Mouse (Mus musculus) embryonic facial prominence, embryonic 12.5 days (tissue): Measurements from ENCODE around the gene Tmem120a. TPM values are rescaled to one million over a fixed set of nuclear protein-coding genes. Genes with fewer than 3 reads are reported as not detected.
A peak's percentile ranks its signal among the peaks of the same experiment; 100 is the strongest.

Experiments
- ATAC-seq: fragments of 200-750 bp; cut with Nextera tagmentation; 2 replicates; pipeline ENCODE4 v1.8.0; 2017; ENCODE audit not compliant: insufficient number of reproducible peaks, insufficient read depth, low FRiP score, low TSS enrichment
- H3K27ac ChIP-seq: fragments of 300-500 bp; sonication (generic); 2 replicates; pipeline ENCODE4 v1.5.1; 2016; ENCODE audit warnings: mild to moderate bottlenecking
- H3K27me3 ChIP-seq: fragments of 300-500 bp; sonication (generic); 2 replicates; pipeline ENCODE4 v1.6.1; 2016; ENCODE audit warnings: mild to moderate bottlenecking, moderate library complexity
- H3K36me3 ChIP-seq: fragments of 300-500 bp; sonication (generic); 2 replicates; pipeline ENCODE4 v1.6.1; 2016; ENCODE audit warnings: mild to moderate bottlenecking
- H3K4me1 ChIP-seq: fragments of 300-500 bp; sonication (generic); 2 replicates; pipeline ENCODE4 v1.6.1; 2016
- H3K4me2 ChIP-seq: fragments of 300-500 bp; sonication (generic); replicated peaks from 2 replicates; pipeline ENCODE4 v1.6.1; 2016; ENCODE audit warnings: mild to moderate bottlenecking, moderate library complexity
- H3K4me3 ChIP-seq: fragments of 300-500 bp; sonication (generic); 2 replicates; pipeline ENCODE4 v1.5.1; 2016; ENCODE audit warnings: mild to moderate bottlenecking
- H3K9ac ChIP-seq: fragments of 300-500 bp; sonication (generic); 2 replicates; pipeline ENCODE4 v1.6.1; 2016; ENCODE audit warnings: mild to moderate bottlenecking, moderate library complexity
- H3K9me3 ChIP-seq: fragments of 300-500 bp; sonication (generic); 2 replicates; pipeline ENCODE4 v1.6.1; 2016; ENCODE audit warnings: mild to moderate bottlenecking, moderate library complexity
- WGBS: fragments of 180-500 bp; shearing (Covaris S2); methylation state at CpG from one replicate; pipeline ENCODE4 v1.1.7; 2016; 5-methylcytosine and 5-hydroxymethylcytosine counted together
- polyA plus RNA-seq: library from polyadenylated mRNA; unstranded; fragments of >200 nt; fragmentation: Nextera tagmentation; extraction: Ambion mirVana; gene quantifications from 2 replicates; pipeline ENCODE4 v1.2.1, GENCODE M21; 2016

Gene Tmem120a
- polyA plus RNA-seq, 1 experiment from 2014 or later, result 53.1 TPM

DNA sequence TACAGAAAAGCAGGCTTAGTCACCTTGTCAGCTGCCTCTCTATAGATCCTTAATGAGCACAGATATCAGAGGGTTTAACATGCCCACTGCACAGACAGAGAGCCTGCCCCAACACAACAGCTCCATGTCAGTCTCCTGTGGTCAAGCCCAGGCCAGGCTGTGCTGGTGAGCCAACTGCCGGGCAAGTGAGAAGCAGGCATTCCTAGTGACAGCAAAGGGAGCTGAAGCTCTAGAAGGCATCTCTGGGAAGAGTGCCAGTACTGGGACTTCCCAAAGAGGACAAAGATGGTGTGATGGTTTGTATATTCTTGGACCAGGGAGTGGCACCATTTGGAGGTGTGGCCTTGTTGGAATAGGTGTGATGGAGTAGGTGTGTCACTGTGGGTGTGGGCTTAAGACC lies 6.8 kb upstream of the Tmem120a start:
- H3K9me3 ChIP-seq, result 0 out of 2 replicates have a peak, but pooled peaks cover 4% of the 10 kb centered on the region
- 78% methylated on average over 1 of the region's 1 CpGs for WGBS
- H3K36me3 ChIP-seq, result no peaks in the 10 kb centered on the region
- no peak overlapping the region for H3K4me3 ChIP-seq
- no peaks in the 10 kb centered on the region for H3K4me1 ChIP-seq
- H3K9ac ChIP-seq, result no peak overlapping the region
- no peak overlapping the region for H3K27ac ChIP-seq
- ATAC-seq, result no peak
- H3K4me2 ChIP-seq, result no peak overlapping the region
- H3K27me3 ChIP-seq, result no peaks in the 10 kb centered on the region

DNA sequence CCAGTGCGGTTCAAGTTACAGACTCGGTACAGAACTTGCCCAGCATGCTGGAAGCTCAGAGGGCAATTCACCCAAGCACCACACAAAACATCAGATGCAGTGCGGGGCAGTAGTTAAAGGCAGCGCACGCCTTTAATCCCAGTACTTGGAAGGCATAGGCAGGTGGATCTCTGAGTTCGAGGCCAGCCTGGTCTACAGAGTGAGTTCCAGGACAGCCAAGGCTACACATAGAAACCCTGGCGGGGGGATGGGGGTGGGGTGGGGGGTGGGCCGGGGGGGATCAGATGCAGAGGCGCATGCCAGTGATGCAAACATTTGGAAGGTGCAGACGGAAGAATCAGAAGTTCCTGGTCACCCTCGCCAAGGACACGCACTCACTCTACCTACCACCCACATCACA lies 494 bp upstream of the Tmem120a start:
- no peak for ATAC-seq
- 17% methylated on average over 12 of the region's 12 CpGs for WGBS
- peaks cover 13% of the 10 kb centered on the region for H3K36me3 ChIP-seq
- peak overlapping the region; percentile 38 for H3K9ac ChIP-seq
- peak overlapping the region; percentile 92 for H3K4me3 ChIP-seq
- no peaks in the 10 kb centered on the region for H3K27me3 ChIP-seq
- H3K4me2 ChIP-seq, result peak overlapping the region; percentile 86
- H3K9me3 ChIP-seq, result 0 out of 2 replicates have a peak, but pooled peaks cover 4% of the 10 kb centered on the region
- peak overlapping the region; percentile 59 for H3K27ac ChIP-seq
- H3K4me1 ChIP-seq, result peaks cover 22% of the 10 kb centered on the region

DNA sequence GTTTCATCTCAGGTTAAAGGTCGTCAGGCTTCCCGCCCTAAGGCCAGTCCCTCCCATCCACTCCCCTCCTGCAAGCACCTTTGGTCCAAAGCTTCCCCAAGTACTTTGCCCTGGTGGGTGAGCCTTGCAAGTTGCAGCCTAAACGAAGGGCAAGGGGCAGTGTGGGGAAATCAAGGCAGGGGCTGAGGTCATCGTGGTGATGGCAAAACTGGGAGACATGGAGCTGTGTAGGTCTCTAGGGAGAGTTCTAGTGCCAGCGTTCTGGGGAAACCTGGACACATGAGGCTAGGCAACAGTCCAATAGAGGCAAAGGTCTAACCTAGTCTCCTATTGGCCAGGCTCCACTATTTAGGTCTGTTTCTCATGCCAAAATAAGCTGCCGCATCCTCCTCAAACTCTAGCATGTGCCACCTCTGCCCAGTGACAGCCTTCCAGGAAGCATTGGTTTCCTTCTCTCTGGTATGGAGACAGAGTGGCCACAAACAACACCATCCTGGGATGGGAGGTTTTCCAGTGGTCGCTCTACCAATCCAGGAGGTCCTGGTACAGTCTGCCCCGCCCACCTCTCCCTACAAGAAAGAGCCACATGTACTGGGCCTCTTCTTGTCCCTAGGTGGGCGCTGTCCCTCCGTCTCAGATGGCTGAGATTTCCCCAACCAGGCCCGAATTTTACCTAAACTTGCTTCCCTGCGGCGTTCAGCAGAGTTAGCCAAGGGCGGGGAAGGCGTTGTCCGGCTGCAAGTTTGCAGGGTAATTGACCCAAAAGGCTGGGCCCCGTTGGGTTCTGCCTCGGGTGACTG lies 1.1 kb downstream of the Tmem120a start:
- Histone ChIP-seq H3K9ac (peak overlapping the region; percentile 76), H3K4me1 (peaks cover 22% of the 10 kb centered on the region), H3K4me2 (peak overlapping the region; percentile 86), H3K9me3 (0 out of 2 replicates have a peak, but pooled peaks cover 4% of the 10 kb centered on the region), H3K27ac (no peak overlapping the region), H3K27me3 (no peaks in the 10 kb centered on the region), H3K36me3 (peaks cover 18% of the 10 kb centered on the region), H3K4me3 (peak overlapping the region; percentile 92)
- no peak for ATAC-seq
- 18% methylated on average over 18 of the region's 18 CpGs for WGBS

DNA sequence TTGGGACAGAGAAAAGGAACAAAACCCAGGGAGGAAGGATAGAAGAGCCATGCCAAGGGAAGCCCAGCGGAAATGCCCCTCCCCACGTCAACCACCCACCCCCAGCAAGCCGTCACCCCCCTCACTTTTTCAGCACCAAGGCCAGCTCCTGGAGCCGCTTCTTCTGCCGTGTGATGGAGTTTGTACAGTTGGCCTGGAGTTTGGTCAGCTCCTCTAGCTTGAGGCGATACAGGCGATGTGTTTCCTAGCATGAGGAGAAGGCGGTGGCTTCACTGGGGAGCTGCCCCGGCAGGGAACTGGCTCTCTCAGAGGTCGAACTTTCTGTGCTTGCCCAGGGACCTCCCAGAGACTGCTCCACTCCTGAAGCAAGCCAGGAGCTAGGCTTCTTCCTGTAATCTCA lies 2.1 kb downstream of the Tmem120a start:
- H3K4me2 ChIP-seq, result no peak overlapping the region
- 53% methylated on average over 10 of the region's 10 CpGs for WGBS
- no peak overlapping the region for H3K27ac ChIP-seq
- no peaks in the 10 kb centered on the region for H3K9me3 ChIP-seq
- H3K9ac ChIP-seq, result no peak overlapping the region
- peaks cover 22% of the 10 kb centered on the region for H3K4me1 ChIP-seq
- ATAC-seq, result no peak
- no peaks in the 10 kb centered on the region for H3K27me3 ChIP-seq
- H3K36me3 ChIP-seq, result peaks cover 22% of the 10 kb centered on the region
- H3K4me3 ChIP-seq, result no peak overlapping the region

DNA sequence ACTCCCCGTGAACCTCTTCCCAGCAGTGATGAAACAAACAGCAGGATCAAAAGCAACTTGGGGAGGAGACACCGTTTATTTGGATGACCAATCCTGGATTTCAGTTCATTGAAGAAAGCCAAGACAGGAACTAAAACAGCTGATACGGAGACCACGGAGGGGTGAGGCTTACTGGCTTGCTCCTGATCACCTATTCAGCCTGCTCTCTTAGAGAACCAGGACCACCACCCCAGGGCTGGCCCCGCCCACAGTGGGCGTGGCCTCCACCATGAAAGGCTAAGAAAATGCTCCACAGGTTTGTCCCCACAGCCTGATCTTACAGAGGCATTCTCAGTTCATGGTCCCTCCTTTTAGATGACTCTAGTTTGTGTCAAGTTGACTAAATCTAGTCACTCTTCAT lies 6.0 kb downstream of the Tmem120a start:
- Histone ChIP-seq H3K4me3 (no peak overlapping the region), H3K9ac (no peak overlapping the region), H3K9me3 (no peaks in the 10 kb centered on the region), H3K4me1 (peaks cover 10% of the 10 kb centered on the region; the same call in 1 of the 2 replicates), H3K27ac (no peak overlapping the region), H3K36me3 (peaks cover 61% of the 10 kb centered on the region), H3K4me2 (no peak overlapping the region), H3K27me3 (no peaks in the 10 kb centered on the region)
- WGBS, result 32% methylated on average over 6 of the region's 6 CpGs
- no peak for ATAC-seq

DNA sequence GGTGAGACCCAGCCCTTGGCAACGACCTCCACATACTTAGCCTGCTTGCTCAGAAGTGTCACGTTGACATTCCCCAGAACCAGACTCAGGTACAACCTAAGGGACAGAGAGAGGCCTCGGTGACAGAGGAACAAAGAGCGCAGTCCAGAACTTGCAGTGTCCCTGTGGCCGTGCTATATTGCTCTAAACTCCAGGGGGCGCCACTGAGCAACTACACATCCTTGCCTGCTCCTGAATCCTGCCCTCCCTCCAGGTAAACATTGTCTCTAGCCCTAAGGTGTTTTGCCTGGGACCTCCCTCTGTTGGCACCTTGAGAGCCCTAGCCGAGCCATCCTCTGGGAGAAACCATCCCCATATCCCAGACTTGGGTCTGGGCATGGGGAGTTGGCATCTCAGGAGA lies 7.1 kb downstream of the Tmem120a start:
- 82% methylated on average over 7 of the region's 7 CpGs for WGBS
- Histone ChIP-seq H3K27ac (no peak overlapping the region), H3K27me3 (no peaks in the 10 kb centered on the region), H3K9me3 (no peaks in the 10 kb centered on the region), H3K4me2 (no peak overlapping the region), H3K4me1 (no peaks in the 10 kb centered on the region), H3K4me3 (no peak overlapping the region), H3K36me3 (peaks cover 72% of the 10 kb centered on the region), H3K9ac (no peak overlapping the region)
- ATAC-seq, result no peak

DNA sequence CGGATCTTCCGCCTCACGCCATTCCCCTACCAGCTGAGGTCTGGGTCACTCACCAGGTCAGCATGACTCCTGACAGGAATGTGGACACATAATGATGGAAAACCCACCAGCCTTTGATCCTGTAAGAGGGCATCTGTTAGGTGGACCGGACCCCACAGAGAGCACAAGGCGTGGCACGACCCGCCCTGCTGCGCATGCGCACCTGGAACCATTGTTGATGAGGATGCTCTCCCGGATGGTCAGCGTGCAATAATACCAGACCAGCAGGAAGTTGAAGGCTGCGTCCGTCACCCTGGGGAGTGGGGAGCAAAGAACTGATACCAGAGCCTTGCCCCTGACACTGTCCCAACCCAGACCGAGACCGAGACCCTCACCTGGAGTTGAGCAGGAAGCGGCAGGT lies 7.7 kb downstream of the Tmem120a start:
- H3K27ac ChIP-seq, result no peak overlapping the region
- no peak overlapping the region for H3K4me3 ChIP-seq
- WGBS, result 92% methylated on average over 16 of the region's 16 CpGs
- no peaks in the 10 kb centered on the region for H3K4me1 ChIP-seq
- H3K36me3 ChIP-seq, result peaks cover 75% of the 10 kb centered on the region
- H3K9me3 ChIP-seq, result no peaks in the 10 kb centered on the region
- H3K27me3 ChIP-seq, result no peaks in the 10 kb centered on the region
- ATAC-seq, result no peak
- H3K4me2 ChIP-seq, result no peak overlapping the region
- no peak overlapping the region for H3K9ac ChIP-seq

DNA sequence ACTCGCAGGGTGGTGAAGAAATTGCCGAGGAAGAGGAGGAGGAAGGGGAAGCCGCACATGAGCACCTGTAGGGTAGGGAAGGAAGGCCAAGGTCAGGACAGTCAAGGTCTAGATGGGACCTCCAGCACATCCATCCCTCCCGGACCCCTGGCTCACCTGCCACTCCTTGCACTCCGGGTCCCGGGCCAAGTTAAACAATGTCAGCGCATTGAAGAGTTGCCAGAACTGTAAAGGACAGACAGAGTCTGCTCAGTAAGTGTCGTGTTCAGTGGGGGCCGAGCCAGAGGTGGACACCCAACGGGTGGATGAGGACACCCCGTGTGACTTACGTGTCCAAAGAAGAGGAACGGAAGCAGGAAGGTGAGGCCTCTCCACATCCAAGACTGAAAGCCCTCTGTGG lies 8.5 kb downstream of the Tmem120a start:
- no peaks in the 10 kb centered on the region for H3K9me3 ChIP-seq
- peaks cover 75% of the 10 kb centered on the region for H3K36me3 ChIP-seq
- WGBS, result 96% methylated on average over 13 of the region's 13 CpGs
- no peak overlapping the region for H3K4me3 ChIP-seq
- H3K4me1 ChIP-seq, result no peaks in the 10 kb centered on the region
- H3K27ac ChIP-seq, result no peak overlapping the region
- ATAC-seq, result no peak
- H3K27me3 ChIP-seq, result no peaks in the 10 kb centered on the region
- H3K4me2 ChIP-seq, result no peak overlapping the region
- no peak overlapping the region for H3K9ac ChIP-seq

DNA sequence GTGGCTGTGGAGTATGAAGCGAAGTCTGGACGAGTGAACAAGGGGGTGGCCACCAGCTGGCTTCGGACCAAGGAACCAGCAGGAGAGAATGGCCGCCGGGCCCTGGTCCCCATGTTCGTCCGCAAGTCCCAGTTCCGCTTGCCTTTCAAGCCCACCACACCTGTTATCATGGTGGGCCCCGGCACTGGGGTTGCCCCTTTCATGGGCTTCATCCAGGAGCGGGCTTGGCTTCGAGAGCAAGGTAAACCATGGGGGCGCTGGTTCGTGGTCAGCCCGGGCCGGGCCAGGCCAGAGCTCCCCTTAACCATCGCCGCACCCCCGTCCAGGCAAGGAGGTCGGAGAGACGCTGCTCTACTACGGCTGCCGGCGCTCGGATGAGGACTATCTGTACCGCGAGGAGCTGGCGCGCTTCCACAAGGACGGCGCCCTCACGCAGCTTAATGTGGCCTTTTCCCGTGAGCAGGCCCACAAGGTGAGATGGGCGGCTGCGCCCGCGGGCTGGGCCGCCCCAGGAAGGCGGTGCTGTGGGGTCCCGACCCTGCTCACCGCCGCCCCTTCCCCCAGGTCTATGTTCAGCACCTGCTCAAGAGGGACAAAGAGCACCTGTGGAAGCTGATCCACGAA lies 10.1 kb downstream of the Tmem120a start:
- WGBS, result 94% methylated on average over 42 of the region's 42 CpGs
- Histone ChIP-seq H3K4me3 (no peak overlapping the region), H3K9ac (no peak overlapping the region), H3K27me3 (no peaks in the 10 kb centered on the region), H3K4me2 (no peak overlapping the region), H3K27ac (no peak overlapping the region), H3K4me1 (no peaks in the 10 kb centered on the region), H3K36me3 (peaks cover 84% of the 10 kb centered on the region), H3K9me3 (no peaks in the 10 kb centered on the region)
- ATAC-seq, result no peak

DNA sequence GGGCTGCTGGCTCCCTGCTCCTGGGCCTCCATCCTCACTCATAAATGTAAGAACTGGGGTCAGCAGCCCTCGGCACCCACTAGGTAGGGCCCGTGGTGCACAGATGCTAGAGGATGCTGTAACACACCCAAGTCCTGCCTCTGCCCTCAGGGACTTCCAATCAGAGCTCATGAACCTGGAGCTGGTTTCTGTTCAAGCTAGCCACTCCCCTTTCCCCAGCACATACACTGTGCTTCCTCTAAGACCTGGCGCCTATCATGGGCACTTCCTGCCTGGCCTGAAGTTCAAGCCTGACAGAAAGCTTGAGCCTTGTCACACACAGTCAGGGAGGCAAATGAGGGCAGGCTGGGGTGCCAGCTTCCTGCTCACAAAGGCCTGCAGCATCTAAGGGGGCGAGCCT lies 11.2 kb downstream of the Tmem120a start:
- Histone ChIP-seq H3K4me3 (no peak overlapping the region), H3K27me3 (no peaks in the 10 kb centered on the region), H3K4me2 (no peak overlapping the region), H3K9ac (no peak overlapping the region), H3K27ac (no peak overlapping the region), H3K9me3 (no peaks in the 10 kb centered on the region), H3K4me1 (no peaks in the 10 kb centered on the region), H3K36me3 (peaks cover 90% of the 10 kb centered on the region)
- no peak for ATAC-seq
- 89% methylated on average over 4 of the region's 4 CpGs for WGBS

DNA sequence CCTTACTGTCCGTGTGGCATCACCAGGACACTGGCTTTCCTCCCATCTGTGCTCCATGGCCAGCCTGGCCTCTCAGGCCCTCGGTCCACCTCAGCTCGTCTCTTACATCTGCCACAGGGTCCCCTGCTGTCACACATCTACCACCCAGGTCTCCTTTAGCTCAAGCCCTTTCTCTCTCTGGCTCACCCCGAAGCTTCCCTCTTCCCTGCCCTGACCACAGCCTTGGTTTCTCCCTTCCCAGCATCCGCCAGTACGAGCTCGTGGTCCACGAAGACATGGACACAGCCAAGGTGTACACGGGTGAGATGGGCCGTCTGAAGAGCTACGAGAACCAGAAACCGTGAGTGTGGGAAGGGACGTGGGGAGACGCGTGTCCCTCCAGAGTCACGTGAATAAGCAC lies 12.9 kb downstream of the Tmem120a start:
- Histone ChIP-seq H3K9ac (no peak overlapping the region), H3K36me3 (peaks cover 80% of the 10 kb centered on the region)
- WGBS, result 93% methylated on average over 16 of the region's 16 CpGs

DNA sequence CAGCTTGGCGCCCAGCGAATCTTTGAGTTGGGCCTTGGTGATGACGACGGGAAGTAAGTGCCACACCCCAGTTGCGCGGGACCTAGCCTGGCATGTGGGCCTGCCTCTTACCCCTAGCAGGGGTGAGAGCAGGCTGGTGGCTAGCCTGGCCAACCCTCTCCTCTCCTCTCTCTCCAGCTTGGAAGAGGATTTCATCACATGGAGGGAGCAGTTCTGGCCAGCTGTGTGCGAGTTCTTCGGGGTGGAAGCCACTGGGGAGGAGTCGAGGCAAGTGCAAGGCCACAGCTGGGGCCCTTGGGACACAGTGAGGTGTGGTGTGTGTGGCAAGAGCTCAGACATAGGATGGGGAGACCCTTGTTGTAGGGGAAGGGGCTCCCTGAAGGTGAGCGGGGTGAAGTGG lies 13.3 kb downstream of the Tmem120a start:
- no peak overlapping the region for H3K4me3 ChIP-seq
- peaks cover 16% of the 10 kb centered on the region for H3K4me1 ChIP-seq
- H3K27ac ChIP-seq, result no peak overlapping the region
- H3K27me3 ChIP-seq, result no peaks in the 10 kb centered on the region
- ATAC-seq, result no peak
- no peak overlapping the region for H3K9ac ChIP-seq
- 93% methylated on average over 10 of the region's 10 CpGs for WGBS
- H3K9me3 ChIP-seq, result no peaks in the 10 kb centered on the region
- peaks cover 76% of the 10 kb centered on the region for H3K36me3 ChIP-seq
- H3K4me2 ChIP-seq, result no peak overlapping the region

More for the DNA sequence above, 12.9 kb downstream of the Tmem120a start:
- ATAC-seq, result no peak
- no peak overlapping the region for H3K27ac ChIP-seq
- peaks cover 12% of the 10 kb centered on the region for H3K4me1 ChIP-seq
- no peaks in the 10 kb centered on the region for H3K9me3 ChIP-seq
- H3K4me2 ChIP-seq, result no peak overlapping the region
- H3K27me3 ChIP-seq, result no peaks in the 10 kb centered on the region
- H3K4me3 ChIP-seq, result no peak overlapping the region
